Mouse (Mus musculus) liver, adult 2 months (tissue): ENCODE measurements around the gene Slc35e4.

ENCODE experiments used
- CTCF ChIP-seq: fragments of 200-500 bp; IDR thresholded peaks from 2 replicates; pipeline ENCODE4 v1.5.1; 2011; ENCODE audit warnings: low read depth, low read length, control low read depth
- POLR2A ChIP-seq: fragments of 200-500 bp; IDR thresholded peaks from 2 replicates; pipeline ENCODE4 v1.6.1; 2011; ENCODE audit warnings: low read length, control low read depth; ENCODE audit not compliant: insufficient read depth; ENCODE audit errors: extremely low read depth

DNA sequence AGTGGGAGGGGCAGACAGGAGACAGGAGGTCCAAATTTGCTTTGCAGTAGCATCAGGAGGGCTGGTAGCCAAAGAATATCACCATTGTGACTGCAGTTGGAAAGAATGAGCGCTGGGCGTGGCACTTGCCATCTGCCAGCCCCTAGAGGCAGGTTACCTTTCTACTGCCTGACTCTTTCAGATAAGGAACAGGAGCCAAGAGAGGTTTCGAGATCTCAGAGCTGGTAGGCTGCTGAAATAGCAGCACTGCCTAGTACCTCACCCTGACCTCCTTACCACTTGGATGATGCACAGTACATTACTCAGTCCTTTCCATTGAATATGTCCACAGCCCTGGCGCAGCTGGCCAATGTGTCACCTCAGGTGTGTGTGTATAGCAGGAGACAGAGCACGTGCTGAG, 27.1 kb downstream of the Slc35e4 start:
- TF ChIP-seq POLR2A: no peak
- TF ChIP-seq CTCF: no peak
